Mouse (Mus musculus) cerebellum, adult 9-11 months (tissue): ENCODE measurements around the gene Btbd2.
A peak's percentile ranks its signal among the peaks of the same experiment; 100 is the strongest.
"Not testable (repeated sequence)": the region's sequence is repeated elsewhere in the genome, so short reads cannot be mapped to it uniquely, and the experiment has no call there.

Experiments
- DNase-seq: peaks from one replicate; pipeline ENCODE4 v3.0.0; 2022

Btbd2 gene

DNA sequence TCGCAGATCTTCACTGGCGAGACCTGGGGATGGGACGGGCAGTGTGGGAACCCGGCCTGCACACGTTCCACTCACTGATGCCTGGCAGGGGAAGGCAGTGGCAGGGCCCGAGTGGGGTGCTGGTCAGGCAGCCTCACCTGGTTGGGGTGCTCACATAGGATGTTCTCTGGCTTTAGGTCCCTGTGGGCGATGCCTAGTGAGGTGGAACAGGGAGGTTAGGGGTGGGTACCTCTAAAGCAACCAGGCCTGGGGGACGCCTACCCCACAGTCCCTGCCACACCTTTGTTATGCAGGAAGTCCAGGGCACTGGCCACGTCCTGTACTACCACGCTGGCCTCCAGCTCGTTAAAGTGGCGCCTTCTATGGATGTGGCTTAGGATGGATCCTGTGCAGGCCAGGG lies 12.1 kb upstream of the Btbd2 start:
- no peak for DNase-seq

DNA sequence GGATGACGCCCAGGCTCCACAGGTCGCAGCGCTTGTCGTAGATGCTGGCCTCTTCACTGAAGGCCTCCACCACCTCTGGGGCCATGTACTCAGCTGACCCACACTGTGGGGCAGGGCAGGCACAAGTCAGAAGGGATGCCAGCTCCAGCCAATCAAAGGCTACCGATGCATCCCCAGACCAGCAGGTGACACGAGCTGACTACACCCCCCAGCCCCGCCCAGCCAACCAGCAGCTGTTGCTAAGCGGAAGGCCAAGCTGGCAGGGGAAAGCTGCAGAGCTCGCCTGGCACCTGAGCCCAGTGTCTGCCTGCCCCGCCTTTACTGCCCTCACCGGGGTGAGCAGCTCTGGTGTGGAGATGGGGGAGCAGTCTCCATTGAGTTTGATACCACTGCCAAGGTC lies 11.7 kb upstream of the Btbd2 start:
- peak; percentile 89 for DNase-seq

DNA sequence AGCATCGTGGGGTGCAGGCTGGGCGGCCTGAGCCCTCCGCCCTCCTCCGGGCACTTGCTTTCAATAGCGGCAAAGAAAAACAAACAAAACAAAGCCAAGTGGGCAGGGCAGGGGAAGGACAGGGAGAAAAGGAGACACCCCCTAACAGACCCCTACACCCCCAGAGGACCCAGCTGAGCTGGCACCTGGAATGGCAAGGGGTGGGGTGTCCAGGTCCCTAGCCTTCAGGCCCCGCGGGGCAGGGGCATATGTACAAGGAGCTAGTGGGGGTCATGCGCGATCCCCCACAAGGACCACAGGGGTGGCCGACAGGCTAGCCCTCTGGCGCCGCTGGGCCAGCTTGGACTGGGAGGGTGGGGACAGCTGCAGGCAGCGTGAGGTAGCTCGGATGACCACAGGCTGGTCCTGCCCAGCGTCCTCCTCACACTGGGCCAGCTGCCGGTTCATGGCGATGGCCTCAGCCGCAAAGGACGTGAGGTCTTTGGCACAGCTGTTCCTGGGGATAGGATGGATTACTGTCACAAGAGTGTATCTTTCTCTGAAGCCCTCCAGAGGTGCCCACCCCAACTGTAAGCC lies 10.1 kb upstream of the Btbd2 start:
- DNase-seq = peak; percentile 60

DNA sequence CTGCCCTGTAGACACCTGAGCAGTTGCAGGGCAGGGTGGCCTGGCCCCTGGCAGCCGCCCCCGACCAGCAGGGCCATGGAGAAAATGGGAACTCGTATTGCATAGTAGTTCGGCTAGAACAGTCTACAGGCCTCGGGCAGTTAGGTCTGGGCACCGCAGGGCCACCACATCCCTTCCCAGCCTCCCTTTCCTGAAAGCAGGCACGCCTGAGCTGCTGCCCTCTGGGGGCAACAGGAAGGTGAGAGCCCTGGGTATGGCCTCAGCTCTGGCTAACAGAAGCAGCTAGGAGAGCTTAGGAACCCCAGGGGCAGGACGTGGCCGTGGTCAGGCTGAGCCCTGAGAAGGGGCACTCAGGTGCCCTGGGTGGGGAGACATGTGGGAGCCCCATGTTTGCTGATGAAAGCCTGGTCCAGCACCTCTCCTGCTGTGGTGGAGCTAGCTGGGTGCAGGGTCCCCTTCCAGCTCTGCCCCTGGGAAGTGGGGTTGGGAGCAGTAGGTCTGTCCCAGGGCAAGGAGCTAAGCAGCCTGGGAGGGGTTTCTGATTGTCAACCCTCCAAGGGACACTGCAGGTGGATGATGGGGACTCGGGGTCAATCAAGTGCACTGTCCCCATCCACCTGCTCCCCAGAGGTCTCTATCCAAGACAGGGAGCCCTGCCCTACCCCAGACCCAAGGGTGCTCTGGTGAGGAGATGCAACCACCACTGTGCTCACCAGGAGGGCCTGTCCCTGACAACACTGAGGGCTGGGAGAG lies 9.3 kb upstream of the Btbd2 start:
- peak; percentile 65 for DNase-seq

DNA sequence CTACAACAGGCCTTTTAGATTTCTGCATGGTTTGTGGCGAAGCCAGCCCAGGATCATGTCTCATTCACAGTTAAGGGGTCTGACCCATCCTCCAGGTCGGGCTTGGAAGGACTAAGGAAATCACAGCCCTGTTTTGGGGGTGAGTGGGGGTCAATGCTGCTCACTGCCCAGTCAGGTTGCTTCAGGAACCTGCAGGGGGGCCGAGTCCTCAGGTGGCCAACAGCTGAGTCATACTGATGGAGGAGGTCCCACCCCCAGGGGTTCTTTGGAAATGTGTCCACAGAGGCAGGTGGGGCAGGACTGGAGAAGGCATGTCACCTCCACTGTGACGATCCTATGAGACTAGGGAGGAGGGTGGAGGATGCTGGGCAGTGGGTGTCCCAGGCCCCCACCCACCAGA lies 8.6 kb upstream of the Btbd2 start:
- peak; percentile 74 for DNase-seq

DNA sequence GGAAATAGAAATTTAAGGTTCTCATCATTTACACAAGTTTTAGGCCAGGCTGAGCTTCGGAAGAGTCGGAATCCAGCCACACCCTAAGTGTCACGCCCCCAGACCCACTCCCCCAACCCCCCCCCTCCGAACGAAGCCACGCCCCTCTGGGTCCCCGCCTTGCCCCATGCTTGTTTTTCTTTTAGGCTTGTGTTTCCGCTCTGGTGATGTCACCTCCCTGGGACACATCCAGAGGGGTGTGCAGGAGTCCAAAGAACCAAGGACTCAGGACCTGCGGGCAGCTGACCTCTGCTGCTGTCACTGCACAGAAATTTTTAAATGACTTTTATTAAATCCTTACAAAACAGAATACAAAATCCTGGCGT lies 8.1 kb upstream of the Btbd2 start:
- no peak for DNase-seq

DNA sequence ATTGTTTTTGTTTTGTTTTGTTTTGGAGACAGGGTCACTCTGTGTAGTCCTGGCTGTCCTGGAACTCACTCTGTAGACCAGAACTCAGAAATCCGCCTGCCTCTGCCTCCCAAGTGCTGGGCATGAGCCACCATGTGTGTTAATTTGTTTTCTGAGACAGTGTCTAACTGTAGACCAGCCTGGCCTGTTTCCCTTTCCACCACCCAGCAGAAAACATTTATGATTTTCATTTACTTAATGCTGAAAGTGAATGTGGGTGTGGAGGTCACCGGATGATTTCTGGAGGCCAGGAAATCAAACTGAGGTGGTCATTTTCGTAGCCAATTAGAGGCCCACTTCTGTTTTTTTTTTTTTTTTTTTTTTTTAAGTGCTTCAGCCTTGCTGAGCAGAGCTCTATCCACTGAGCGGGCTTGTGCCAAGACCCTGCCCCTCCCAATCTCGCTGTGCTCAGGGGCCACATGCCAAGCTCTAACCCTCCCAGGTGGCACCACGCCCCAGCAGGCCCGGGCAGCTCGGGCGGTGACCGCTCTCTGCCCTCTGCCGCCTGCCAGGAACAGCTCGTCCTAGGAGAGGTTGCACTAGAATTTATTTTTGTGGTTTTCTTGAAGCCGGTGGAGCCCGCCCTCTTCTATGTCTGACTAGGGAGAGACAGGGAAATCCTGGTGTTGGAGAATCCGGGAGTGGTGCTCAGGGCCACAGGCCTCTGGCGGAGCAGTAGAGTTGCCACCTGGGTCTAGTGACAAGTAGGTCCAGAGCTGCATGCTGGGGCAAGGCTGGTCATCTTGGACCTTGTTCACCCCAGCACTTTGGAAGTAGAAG lies 7.5 kb upstream of the Btbd2 start:
- DNase-seq = peak; percentile 85

DNA sequence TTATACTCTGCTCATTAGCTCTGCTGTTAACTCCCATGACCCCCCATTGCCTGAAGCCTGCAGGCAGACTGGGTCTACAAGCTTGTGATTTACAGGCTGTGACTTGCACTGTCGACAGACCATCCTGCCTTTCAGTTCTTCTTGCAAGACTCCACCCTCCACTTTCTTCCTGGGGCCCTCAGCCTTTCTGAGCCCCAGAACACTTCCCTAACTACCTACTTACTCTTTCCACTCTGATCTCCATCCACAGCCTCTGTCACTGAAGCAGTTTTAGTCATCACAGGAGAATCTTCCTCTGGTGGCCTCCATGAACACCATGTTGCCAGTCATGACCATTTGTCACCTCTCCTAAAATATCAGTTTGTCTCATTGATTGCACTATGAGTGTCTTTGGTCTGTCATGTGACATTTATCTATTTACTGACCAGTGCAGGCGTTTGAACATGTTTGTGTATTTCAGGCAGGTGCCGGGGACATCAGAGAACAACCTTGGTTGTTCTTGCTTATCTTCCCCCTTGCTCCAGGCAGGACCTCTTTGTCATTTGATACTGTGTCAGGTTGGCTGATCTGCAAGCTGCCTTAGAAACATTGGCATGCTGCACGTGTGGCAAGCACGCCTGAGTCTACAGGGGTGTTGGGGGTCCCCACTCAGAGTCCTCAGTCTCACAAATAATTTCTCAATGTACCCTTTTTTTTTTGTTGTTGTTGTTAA lies 6.8 kb upstream of the Btbd2 start:
- no peak for DNase-seq

DNA sequence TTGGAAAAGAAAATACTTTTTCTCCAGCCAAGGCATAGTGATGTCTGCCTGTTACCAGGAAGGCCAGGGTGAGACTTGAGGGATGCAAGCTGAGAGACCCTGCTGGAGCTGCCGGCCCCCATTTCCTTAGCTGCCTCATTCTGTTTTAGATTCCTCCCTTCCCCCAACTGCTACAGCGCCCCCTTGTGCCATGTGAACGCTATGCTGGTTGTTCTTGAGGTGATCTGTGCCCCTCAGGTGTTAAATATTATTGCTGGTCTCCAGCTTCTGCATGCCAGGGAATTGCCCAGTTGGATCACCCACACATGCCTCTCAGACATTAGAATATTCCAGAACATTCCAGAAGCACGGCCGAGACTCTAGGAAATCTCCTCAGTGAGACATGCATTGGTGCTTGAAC lies 4.3 kb upstream of the Btbd2 start:
- DNase-seq = no peak

DNA sequence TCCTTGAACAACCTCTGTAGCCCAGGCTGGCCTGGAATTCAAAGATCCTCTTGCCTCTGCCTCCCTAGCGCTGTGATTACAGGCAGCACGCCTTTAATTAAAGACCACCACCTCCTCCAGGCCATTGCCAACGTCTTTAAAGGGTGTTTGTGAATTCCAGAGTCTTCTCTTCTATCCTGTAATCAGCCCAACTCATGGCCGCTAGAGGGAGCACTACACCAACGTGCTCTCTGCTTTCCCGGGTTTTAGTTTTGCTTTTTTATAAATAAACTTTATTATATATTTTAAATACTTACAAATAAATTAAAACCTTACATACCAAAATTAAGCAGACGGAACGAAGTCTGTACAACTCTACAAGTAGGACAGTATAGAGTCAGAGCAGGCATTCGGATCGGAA lies 2.3 kb upstream of the Btbd2 start:
- DNase-seq = peak; percentile 70

DNA sequence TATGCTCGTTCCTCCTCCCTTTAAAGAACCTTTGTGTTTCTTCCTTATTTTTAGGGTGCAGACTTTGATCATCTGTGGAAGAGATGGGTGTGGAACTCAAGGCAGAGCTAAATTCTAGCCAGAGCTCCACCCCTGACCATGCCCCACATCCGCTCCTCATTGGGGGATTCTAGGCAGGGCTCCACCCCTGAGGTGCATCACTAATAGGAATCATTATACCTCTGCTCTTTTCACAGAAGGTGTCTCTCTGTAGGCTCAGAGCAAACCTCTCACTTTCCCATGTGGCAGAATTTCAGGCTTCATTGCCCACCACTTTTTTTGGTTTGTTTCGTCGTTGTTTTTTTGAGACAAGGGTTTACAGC lies 2.0 kb upstream of the Btbd2 start:
- no peak for DNase-seq

DNA sequence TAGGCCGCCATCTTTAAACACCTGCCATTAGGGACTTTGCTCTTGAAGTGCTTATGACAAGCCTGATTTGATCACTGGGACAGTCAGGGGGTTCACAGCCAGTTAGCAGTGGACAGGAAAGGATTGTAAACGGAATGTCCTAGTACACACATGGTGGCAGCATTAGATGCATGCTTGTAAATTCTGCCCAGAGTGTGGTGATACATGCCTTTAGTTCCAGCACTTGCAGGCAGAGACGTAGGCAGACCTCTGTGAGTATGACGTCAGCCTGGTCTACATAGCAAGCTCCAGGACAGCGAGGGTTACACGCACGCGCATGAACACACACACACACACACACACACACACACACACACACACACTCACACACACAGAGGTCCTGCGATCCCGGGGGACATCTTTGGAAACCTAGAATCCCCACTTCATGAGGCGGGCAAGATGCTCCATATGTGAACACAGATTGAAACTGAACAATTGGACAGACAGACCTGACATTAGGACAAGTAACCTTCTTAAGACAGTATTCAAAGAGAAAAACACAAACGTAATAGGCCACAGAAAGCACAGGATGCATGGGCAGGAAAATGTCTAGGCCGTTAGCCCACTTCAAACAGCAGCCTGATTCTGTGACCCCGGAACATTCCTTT lies 1.4 kb upstream of the Btbd2 start:
- no peak for DNase-seq

DNA sequence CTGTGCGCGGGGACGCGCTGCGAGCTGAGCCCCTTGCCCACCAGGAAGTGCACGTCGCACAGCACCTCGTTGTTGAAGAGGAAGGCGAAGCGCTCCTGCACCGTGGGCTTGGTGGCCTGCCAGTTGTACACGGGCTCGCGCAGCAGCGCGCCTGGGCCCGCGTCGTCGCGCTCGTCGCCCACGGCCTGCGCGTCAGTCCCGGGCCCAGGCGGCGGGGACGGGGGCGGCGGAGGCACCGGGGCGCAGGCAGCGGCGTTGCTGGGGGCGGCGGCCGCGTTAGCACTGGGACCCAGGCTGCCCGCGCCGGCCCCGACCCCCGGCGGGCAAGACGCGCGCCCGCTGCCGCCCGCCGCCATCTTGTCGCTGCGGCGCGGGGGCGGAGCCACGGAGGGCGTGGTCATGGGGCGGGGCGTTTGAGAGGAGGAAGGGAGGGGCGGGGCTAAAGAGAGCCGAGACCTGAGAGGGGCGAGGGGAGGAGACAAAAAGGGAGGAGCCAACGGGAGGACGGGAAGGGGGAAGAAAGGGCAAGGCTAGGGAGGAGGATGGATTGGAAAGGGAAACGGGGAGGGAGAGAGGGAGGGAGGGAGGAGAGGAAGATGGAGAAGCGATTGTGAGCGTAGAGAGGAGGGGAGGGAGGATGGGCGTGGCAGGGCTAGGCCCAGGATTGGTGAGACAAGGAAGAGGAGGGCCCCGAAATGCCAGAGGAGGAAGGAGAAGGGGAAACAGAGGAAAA lies 575 bp downstream of the Btbd2 start:
- DNase-seq = peak; percentile 98

DNA sequence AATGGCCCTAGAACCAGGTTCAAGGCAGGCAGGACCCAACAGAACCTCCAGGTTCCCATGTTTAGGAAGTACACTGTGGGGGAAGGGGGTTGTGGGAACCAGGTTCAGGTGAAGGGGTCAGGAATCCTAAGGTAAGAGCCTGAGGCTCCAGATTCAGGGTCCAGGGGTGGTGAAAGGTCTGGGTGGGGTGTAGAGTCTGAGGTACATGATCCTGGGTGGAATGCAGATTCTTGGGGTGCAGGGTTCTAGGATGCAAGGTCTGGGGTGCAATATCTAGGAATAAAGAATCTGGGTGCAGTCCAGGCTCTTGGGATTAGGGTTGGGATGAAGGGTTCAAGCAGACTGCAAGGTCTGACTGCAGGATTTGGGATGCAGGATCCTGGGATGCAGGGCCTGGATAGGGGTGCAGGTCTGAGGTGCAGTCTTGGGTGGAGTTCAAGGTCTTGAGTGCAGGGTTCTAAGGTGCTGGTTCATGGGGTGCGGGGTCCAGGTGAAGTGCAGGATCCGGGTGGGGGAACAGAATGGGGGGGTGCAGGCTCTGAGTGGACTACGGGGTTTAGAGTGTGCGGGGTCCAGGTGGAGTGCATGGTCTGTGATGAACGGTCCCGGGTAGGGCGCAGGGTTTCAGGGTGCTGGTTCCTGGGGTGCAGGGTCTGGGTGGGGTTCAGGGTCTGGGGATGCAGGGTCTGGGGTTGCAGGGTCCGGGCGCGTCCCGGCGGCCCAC lies 1.3 kb downstream of the Btbd2 start:
- peak; percentile 83 for DNase-seq

DNA sequence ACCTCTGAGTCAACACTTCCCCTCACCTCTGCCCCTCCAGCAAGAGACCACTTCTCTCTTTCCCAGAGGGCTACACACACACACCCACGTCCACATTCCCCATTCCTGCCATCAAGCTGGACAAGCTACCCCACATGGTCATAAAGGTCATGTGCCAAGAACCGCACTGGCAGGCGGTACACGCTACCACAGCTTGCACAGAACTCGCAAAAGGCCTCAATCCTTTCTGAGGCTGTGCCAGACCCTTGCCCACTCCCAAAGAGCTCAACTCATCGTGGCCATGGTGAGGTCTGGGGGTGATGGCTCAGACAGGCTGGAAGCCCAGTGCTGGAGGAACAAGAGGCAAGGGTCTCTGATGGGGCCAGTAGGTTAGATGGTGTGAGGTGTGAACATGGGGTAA lies 2.0 kb downstream of the Btbd2 start:
- DNase-seq = peak; percentile 71

DNA sequence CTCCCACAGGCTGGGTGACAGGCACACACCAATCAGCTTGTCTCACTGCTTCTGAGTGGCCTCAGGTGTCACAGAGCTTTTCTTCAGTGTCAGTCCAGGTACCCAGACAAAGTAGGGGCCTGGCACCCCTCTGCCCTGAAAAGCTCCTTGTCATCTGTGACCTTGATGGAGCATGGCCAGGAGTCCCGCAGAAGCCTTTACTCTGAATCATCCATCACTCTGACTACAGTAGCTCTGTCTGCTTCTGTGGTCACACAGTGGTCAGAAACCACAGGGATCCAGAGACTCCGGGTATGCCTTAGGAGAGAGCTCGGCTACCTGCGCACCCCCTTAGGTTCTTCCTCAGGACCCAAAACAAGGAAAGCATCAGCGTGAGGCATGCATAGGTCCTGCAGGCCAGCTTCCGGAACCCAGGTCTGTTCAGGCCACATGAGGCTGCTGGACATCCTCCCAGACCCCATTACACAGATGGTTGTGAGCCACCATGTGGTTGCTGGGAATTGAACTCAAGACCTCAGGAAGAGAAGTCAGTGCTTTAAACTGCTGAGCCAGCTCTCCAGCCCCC lies 3.6 kb downstream of the Btbd2 start:
- DNase-seq = no peak

DNA sequence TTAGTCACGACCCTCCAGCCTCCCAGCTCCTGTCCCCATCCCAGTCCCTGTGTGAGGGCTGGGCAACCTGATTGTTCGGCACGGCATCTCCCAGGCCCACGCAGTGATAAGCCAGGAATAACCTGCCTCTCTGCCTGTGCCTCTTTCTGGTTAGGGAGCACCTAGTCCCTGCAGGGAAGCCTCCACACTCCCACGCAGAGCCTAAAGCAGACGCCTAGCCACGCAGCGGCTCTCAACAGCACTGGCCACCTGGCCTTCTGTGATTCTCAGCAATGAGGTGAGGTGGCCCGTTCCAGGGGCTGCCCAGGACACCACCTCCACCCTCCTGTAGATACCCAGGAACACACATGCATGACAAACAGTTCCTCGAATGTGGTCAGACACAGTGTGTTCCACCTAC lies 6.5 kb downstream of the Btbd2 start:
- DNase-seq = no peak

DNA sequence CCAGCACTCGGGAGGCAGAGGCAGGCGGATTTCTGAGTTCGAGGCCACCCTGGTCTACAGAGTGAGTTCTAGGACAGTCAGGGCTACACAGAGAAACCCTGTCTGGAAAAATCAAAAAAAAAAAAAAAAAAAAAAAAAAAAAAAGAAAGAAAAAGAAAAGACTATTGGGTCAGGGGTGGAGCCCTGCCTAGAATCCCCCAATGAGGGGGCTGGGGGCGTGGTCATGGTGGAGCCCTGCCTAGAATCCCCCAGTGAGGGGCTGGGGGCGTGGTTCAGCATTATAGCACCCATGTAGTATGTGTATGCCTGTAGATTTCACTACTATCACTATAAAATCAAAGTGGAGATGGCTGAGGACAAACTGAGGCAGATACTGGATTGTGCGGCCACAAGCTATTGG lies 7.0 kb downstream of the Btbd2 start:
- DNase-seq = not testable (repeated sequence)

DNA sequence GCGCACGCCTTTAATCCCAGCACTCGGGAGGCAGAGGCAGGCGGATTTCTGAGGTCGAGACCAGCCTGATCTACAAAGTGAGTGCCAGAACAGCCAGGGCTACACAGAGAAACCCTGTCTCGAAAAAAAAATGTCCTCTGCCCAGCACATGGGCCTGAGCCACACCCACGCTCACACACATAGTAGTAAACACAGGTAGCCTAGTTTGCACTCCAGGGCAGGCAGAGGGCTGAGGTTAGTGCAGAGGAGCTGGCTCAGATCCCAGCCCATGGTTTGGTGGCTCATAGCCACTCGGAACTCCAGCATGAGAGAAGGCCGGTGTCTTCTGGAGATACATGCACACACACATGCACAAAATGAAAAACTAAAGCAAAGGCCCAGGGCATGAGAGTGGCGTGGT lies 9.9 kb downstream of the Btbd2 start:
- DNase-seq = no peak

DNA sequence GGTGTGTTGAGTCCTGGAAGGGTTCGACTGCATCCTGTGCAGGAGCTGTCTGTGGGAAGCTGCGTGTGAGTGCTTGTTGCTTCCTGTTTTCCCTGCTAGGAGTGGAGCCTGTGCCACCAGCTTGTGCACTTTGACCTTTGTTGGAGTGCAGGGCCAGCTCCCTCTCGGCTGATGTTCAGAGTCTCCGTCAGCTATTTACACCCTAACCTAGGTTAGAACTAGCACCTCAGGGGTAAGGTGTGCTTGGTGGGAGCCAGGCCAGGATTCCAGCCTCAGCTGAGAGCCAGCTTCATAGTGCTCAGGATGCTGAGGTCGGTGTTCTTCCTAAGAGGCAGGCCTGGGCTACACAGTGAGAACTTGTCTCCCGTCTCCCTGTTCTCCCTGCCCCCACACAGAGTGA lies 21.5 kb downstream of the Btbd2 start:
- no peak for DNase-seq

DNA sequence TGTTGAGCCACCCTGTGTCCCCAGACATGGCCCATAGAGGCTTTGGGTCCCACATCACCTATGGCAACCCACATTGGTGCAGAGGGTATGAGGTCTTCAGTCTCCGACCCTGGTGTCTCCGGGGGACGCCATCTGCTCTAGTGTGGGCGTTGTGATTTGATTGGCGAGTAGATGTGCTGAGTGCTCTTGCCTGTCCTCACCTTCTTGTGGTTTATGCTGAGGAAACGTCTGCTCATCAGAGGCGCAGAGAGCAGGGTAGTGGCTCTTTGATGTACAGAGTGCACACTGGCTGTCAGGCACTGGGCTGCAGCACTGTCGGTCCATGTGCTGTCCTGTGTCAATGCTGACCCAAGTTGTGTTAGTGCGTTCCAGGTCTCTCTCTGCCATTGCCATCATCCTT lies 27.9 kb downstream of the Btbd2 start:
- DNase-seq = no peak
